Mouse (Mus musculus) heart, adult 2 months (tissue): ENCODE measurements at regions not wholly inside any gene's neighbourhood (a gene's known extent, or its start where the extent isn't known, plus 50 kb on each side); places are given as distances from the start of the nearest gene placed in this dataset.

Experiments used
- DNase-seq, 2 experiments: peaks; one replicate each; pipeline ENCODE4 v3.0.0; 2021
- H3K27ac ChIP-seq: fragments of 200-600 bp; 2 replicates; pipeline ENCODE4 v1.8.1; 2022
- H3K27me3 ChIP-seq: fragments of 200-500 bp; 2 replicates; pipeline ENCODE4 v1.6.1; 2012; ENCODE audit warnings: mild to moderate bottlenecking, low read length, inconsistent platforms, mixed read lengths; ENCODE audit not compliant: control insufficient read depth, insufficient read depth
- H3K36me3 ChIP-seq: fragments of 200-500 bp; 2 replicates; pipeline ENCODE4 v1.6.1; 2012; ENCODE audit warnings: low read length, inconsistent platforms; ENCODE audit not compliant: control insufficient read depth, insufficient read depth
- H3K4me1 ChIP-seq: fragments of 200-500 bp; 2 replicates; pipeline ENCODE4 v1.6.1; 2011; ENCODE audit warnings: low read length; ENCODE audit not compliant: control insufficient read depth, insufficient read depth
- H3K4me3 ChIP-seq: fragments of 200-600 bp; 2 replicates; pipeline ENCODE4 v1.8.1; 2022
- H3K79me2 ChIP-seq: fragments of 200-500 bp; replicated peaks from 2 replicates; pipeline ENCODE4 v1.6.1; 2012; ENCODE audit warnings: mild to moderate bottlenecking, inconsistent platforms, low read length, moderate library complexity, mixed read lengths; ENCODE audit not compliant: control insufficient read depth, insufficient read depth
- H3K9ac ChIP-seq: fragments of 200-500 bp; 2 replicates; pipeline ENCODE4 v1.6.1; 2012; ENCODE audit warnings: low read depth, mild to moderate bottlenecking, control low read depth, inconsistent platforms, low read length, mixed read lengths
- CTCF ChIP-seq: fragments of 200-600 bp; IDR thresholded peaks from 2 replicates; pipeline ENCODE4 v1.8.1; 2022; ENCODE audit warnings: antibody characterized with exemption, mild to moderate bottlenecking, moderate library complexity
- EP300 ChIP-seq: fragments of 200-500 bp; IDR thresholded peaks from 2 replicates; pipeline ENCODE4 v1.6.1; 2011; ENCODE audit warnings: low read depth, low read length, control low read depth; ENCODE audit not compliant: insufficient read depth
- POLR2A ChIP-seq: fragments of 200-500 bp; IDR thresholded peaks from 2 replicates; pipeline ENCODE4 v1.6.1; 2011; ENCODE audit warnings: mild to moderate bottlenecking, low read depth, low read length, control low read depth; ENCODE audit not compliant: insufficient read depth
- WGBS: fragments of 180-500 bp; shearing (Covaris S2); methylation state at CpG from one replicate; pipeline ENCODE4 v1.1.7; 2018; 5-methylcytosine and 5-hydroxymethylcytosine counted together
- intact Hi-C: fragments of 180-260 bp; cut with DNase I; formaldehyde crosslinking; loops from one replicate; pipeline ENCODE4 v1.15.1; 2025

GRCm38 (mm10) chr17:47983286-47983685 is 54.8 kb downstream of the 1700122O11Rik start:
- Histone ChIP-seq H3K4me3 (no peak overlapping the region), H3K4me1 (no peaks in the 10 kb centered on the region), H3K27me3 (no peaks in the 10 kb centered on the region), H3K9ac (no peak overlapping the region), H3K27ac (no peak overlapping the region), H3K79me2 (no peaks in the 10 kb centered on the region), H3K36me3 (no peaks in the 10 kb centered on the region)
- intact Hi-C loops = no loop called here
- TF ChIP-seq POLR2A (no peak), EP300 (no peak), CTCF (no peak)
- DNase-seq = no peak
- 87% methylated on average over 7 of the region's 7 CpGs for WGBS

- Histone ChIP-seq H3K36me3 (no peaks in the 10 kb centered on the region), H3K27me3 (no peaks in the 10 kb centered on the region), H3K4me1 (no peaks in the 10 kb centered on the region), H3K27ac (no peak overlapping the region), H3K79me2 (no peaks in the 10 kb centered on the region), H3K9ac (no peak overlapping the region), H3K4me3 (no peak overlapping the region)
- 55% methylated on average over 7 of the region's 7 CpGs for WGBS
- intact Hi-C loops = no loop called here
- no peak for DNase-seq
- TF ChIP-seq POLR2A = no peak
Measured at GRCm38 (mm10) chr17:47981556-47982027, 56.5 kb downstream of the 1700122O11Rik start.

- no peak overlapping the region for H3K9ac ChIP-seq
- TF ChIP-seq CTCF = no peak
- TF ChIP-seq EP300 = no peak
- TF ChIP-seq POLR2A = no peak
Measured at GRCm38 (mm10) chr17:47979266-47979665, 54.8 kb upstream of the Foxp4 start.

GRCm38 (mm10) chr17:47978404-47979030 is 54.1 kb upstream of the Foxp4 start:
- Histone ChIP-seq H3K4me3 (no peak overlapping the region), H3K79me2 (no peaks in the 10 kb centered on the region), H3K36me3 (no peaks in the 10 kb centered on the region), H3K4me1 (peaks cover 7% of the 10 kb centered on the region), H3K9ac (no peak overlapping the region), H3K27me3 (no peaks in the 10 kb centered on the region), H3K27ac (no peak overlapping the region)
- intact Hi-C loops = loop anchor here (5.0 kb wide), 1 partner anchor 59 kb away; the partner anchor contains the start of gene 1700122O11Rik
- TF ChIP-seq POLR2A (no peak), EP300 (no peak), CTCF (no peak)
- WGBS = 37% methylated on average over 9 of the region's 9 CpGs
- no peak for DNase-seq

More at GRCm38 (mm10) chr17:47979266-47979665, 54.8 kb upstream of the Foxp4 start:
- 38% methylated on average over 4 of the region's 4 CpGs for WGBS
- no peak for DNase-seq
- Histone ChIP-seq H3K27me3 (no peaks in the 10 kb centered on the region), H3K27ac (no peak overlapping the region), H3K79me2 (no peaks in the 10 kb centered on the region), H3K4me1 (peaks cover 4% of the 10 kb centered on the region; the same call in 1 of the 2 replicates), H3K4me3 (no peak overlapping the region), H3K36me3 (no peaks in the 10 kb centered on the region)
- intact Hi-C loops = loop anchor here (5.0 kb wide), 1 partner anchor 58 kb away; the partner anchor contains the start of gene 1700122O11Rik

- intact Hi-C loops = loop anchor here (5.0 kb wide), 1 partner anchor 59 kb away; the partner anchor contains the start of gene 1700122O11Rik
- 70% methylated on average over 2 of the region's 2 CpGs for WGBS
- TF ChIP-seq POLR2A (no peak), CTCF (no peak), EP300 (no peak)
Measured at GRCm38 (mm10) chr17:47978001-47978400, 53.6 kb upstream of the Foxp4 start.

DNA sequence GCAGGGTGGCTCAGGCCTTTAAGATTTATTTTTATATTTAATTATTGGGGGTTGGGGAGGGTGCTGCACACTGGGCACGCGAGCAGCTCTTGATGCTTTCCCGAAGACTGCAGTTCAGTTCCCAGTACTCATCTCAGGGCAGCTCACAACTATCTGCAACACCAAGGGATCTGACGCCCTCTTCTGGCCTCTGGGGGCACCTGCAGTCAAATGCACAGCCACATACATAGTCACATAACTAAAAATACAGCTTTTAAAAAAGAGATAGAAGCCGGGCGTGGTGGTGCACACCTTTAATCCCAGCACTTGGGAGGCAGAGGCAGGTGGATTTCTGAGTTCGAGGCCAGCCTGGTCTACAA is 52.5 kb upstream of the Foxp4 start:
- peak; percentile 36 for TF ChIP-seq CTCF
- no peak for TF ChIP-seq EP300
- TF ChIP-seq POLR2A = no peak
- Histone ChIP-seq H3K27me3 (no peaks in the 10 kb centered on the region), H3K9ac (no peak overlapping the region), H3K79me2 (no peaks in the 10 kb centered on the region), H3K36me3 (no peaks in the 10 kb centered on the region), H3K4me1 (peaks cover 10% of the 10 kb centered on the region), H3K4me3 (no peak overlapping the region), H3K27ac (peak overlapping the region; percentile 80)
- intact Hi-C loops = loop anchor here (5.0 kb wide), 1 partner anchor 60 kb away; the partner anchor contains the start of gene 1700122O11Rik
- WGBS = 85% methylated on average over 7 of the region's 7 CpGs
- no peak for DNase-seq

More at GRCm38 (mm10) chr17:47978001-47978400, 53.6 kb upstream of the Foxp4 start:
- Histone ChIP-seq H3K36me3 (no peaks in the 10 kb centered on the region), H3K27ac (no peak overlapping the region), H3K79me2 (no peaks in the 10 kb centered on the region), H3K4me3 (no peak overlapping the region), H3K27me3 (no peaks in the 10 kb centered on the region), H3K9ac (no peak overlapping the region), H3K4me1 (peaks cover 10% of the 10 kb centered on the region)
- no peak for DNase-seq
